Mouse (Mus musculus) neutrophil, adult 5-6 weeks (primary cell): ENCODE measurements around the gene Atp4a. TPM values are rescaled to one million over a fixed set of nuclear protein-coding genes. Genes with fewer than 3 reads are reported as not detected.

Source experiments
- total RNA-seq: library from RNA; stranded (forward); fragments of 200-1000 nt; gene quantifications from 2 replicates; pipeline ENCODE4 v1.2.3, GENCODE M21; 2017

Gene Atp4a
- total RNA-seq, 1 experiment from 2014 or later = 0.58 TPM

Other genes starting within 250 kb of the Atp4a start
- not detected in 2 replicates for gene Prodh2, start 218.6 kb upstream of the Atp4a start, total RNA-seq
- gene Arhgap33, start 177.1 kb upstream of the Atp4a start, total RNA-seq = 0.70 and 7.5 TPM in 2 replicates
- 3.7 and 5.3 TPM in 2 replicates for gene Hspb6, start 160.0 kb upstream of the Atp4a start, total RNA-seq
- gene Proser3, start 159.9 kb upstream of the Atp4a start, total RNA-seq = 6.8 and 7.8 TPM in 2 replicates
- gene Lin37, start 152.4 kb upstream of the Atp4a start, total RNA-seq = 22.0 and 41.4 TPM in 2 replicates
- gene U2af1l4, start 148.9 kb upstream of the Atp4a start, total RNA-seq = 67.3 and 69.4 TPM in 2 replicates
- 20.0 and 20.3 TPM in 2 replicates for gene Gm49396, start 148.9 kb upstream of the Atp4a start, total RNA-seq
- 166 and 194 TPM in 2 replicates for gene Psenen, start 148.6 kb upstream of the Atp4a start, total RNA-seq
- gene Igflr1, start 146.8 kb upstream of the Atp4a start, total RNA-seq = not detected in 2 replicates
- 36.5 and 64.7 TPM in 2 replicates for gene Kmt2b, start 123.5 kb upstream of the Atp4a start, total RNA-seq
- 3.0 and 3.3 TPM in 2 replicates for gene Zbtb32, start 113.3 kb upstream of the Atp4a start, total RNA-seq
- gene Upk1a, start 99.4 kb upstream of the Atp4a start, total RNA-seq = 0.49 TPM in 1 of 2 replicates, not detected in the other
- 190 and 241 TPM in 2 replicates for gene Cox6b1, start 86.1 kb upstream of the Atp4a start, total RNA-seq
- gene Etv2, start 76.4 kb upstream of the Atp4a start, total RNA-seq = not detected in 2 replicates
- 60.7 and 77.3 TPM in 2 replicates for gene Rbm42, start 61.9 kb upstream of the Atp4a start, total RNA-seq
- gene Haus5, start 47.2 kb upstream of the Atp4a start, total RNA-seq = 22.8 and 29.9 TPM in 2 replicates
- gene Pmis2, start 40.6 kb upstream of the Atp4a start, total RNA-seq = not detected in 2 replicates
- gene 2200002J24Rik, start 13.3 kb upstream of the Atp4a start, total RNA-seq = not detected in 2 replicates
- 8.3 and 15.1 TPM in 2 replicates for gene Tmem147, start 17.3 kb downstream of the Atp4a start, total RNA-seq
- not detected in 2 replicates for gene Gapdhs, start 31.5 kb downstream of the Atp4a start, total RNA-seq
- 2.0 and 5.8 TPM in 2 replicates for gene Sbsn, start 39.3 kb downstream of the Atp4a start, total RNA-seq
- gene Dmkn, start 51.5 kb downstream of the Atp4a start, total RNA-seq = not detected in 2 replicates
- not detected in 2 replicates for gene Krtdap, start 75.7 kb downstream of the Atp4a start, total RNA-seq
- gene Ffar2, start 111.6 kb downstream of the Atp4a start, total RNA-seq = 0.35 and 0.37 TPM in 2 replicates
- gene Ffar3, start 144.0 kb downstream of the Atp4a start, total RNA-seq = 0.70 and 0.98 TPM in 2 replicates
- 25.6 and 25.8 TPM in 2 replicates for gene Ffar1, start 149.4 kb downstream of the Atp4a start, total RNA-seq
- 493 and 656 TPM in 2 replicates for gene Cd22, start 168.1 kb downstream of the Atp4a start, total RNA-seq
- gene Mag, start 202.7 kb downstream of the Atp4a start, total RNA-seq = 0.49 and 0.70 TPM in 2 replicates
- not detected in 2 replicates for gene Hamp2, start 212.5 kb downstream of the Atp4a start, total RNA-seq
- not detected in 2 replicates for gene Hamp, start 231.8 kb downstream of the Atp4a start, total RNA-seq
- 178 and 186 TPM in 2 replicates for gene Usf2, start 244.6 kb downstream of the Atp4a start, total RNA-seq